Mouse (Mus musculus) lung, postnatal 0 days (tissue): ENCODE data around the gene Scfd2. TPM values are rescaled to one million over a fixed set of nuclear protein-coding genes. Genes with fewer than 3 reads are reported as not detected.
A peak's percentile ranks its signal among the peaks of the same experiment; 100 is the strongest.

Source experiments
- ATAC-seq: fragments of 200-750 bp; cut with Nextera tagmentation; 2 replicates; pipeline ENCODE4 v1.8.0; 2017; ENCODE audit warnings: moderate library complexity
- DNase-seq: peaks from one replicate; pipeline ENCODE4 v3.0.0-alpha.2; 2016; ENCODE audit warnings: low spot score
- H3K27ac ChIP-seq: fragments of 300-500 bp; sonication (generic); 2 replicates; pipeline ENCODE4 v1.5.1; 2014; ENCODE audit warnings: antibody characterized with exemption, mild to moderate bottlenecking, low read length, mixed read lengths
- H3K27me3 ChIP-seq: fragments of 300-500 bp; sonication (generic); replicated peaks from 2 replicates; pipeline ENCODE4 v1.6.1; 2014; ENCODE audit warnings: low read length, mixed read lengths; ENCODE audit not compliant: insufficient read depth
- H3K36me3 ChIP-seq: fragments of 300-500 bp; sonication (generic); 2 replicates; pipeline ENCODE4 v1.6.1; 2014; ENCODE audit warnings: low read length, mixed read lengths; ENCODE audit not compliant: insufficient read depth
- H3K4me1 ChIP-seq: fragments of 300-500 bp; sonication (generic); 2 replicates; pipeline ENCODE4 v1.6.1; 2014; ENCODE audit warnings: antibody characterized with exemption, low read depth, low read length, mixed read lengths; ENCODE audit not compliant: insufficient read depth
- H3K4me2 ChIP-seq: fragments of 300-500 bp; sonication (generic); replicated peaks from 2 replicates; pipeline ENCODE4 v1.6.1; 2014; ENCODE audit warnings: low read depth, mild to moderate bottlenecking, low read length, moderate library complexity, mixed read lengths
- H3K4me3 ChIP-seq: fragments of 300-500 bp; sonication (generic); 2 replicates; pipeline ENCODE4 v1.5.1; 2014; ENCODE audit warnings: low read depth, low read length
- H3K9ac ChIP-seq: fragments of 300-500 bp; sonication (generic); replicated peaks from 2 replicates; pipeline ENCODE4 v1.6.1; 2014; ENCODE audit warnings: low read depth, mild to moderate bottlenecking
- H3K9me3 ChIP-seq: fragments of 300-500 bp; sonication (generic); 2 replicates; pipeline ENCODE4 v1.6.1; 2016; ENCODE audit warnings: low read length, mixed read lengths
- CTCF ChIP-seq: IDR thresholded peaks from 2 replicates; pipeline ENCODE4 v1.5.1; 2016; ENCODE audit warnings: antibody characterized with exemption, mild to moderate bottlenecking
- EP300 ChIP-seq: IDR thresholded peaks from 2 replicates; pipeline ENCODE4 v1.6.1; 2016; ENCODE audit warnings: antibody characterized with exemption, mild to moderate bottlenecking, control low read depth
- WGBS: fragments of 180-500 bp; shearing (Covaris S2); extraction: QIAGEN DNeasy Blood & Tissue Kit; methylation state at CpG from one replicate; pipeline ENCODE4 v1.1.7; 2014; 5-methylcytosine and 5-hydroxymethylcytosine counted together
- polyA plus RNA-seq: library from polyadenylated mRNA; unstranded; fragments of >200 nt; fragmentation: Nextera tagmentation; extraction: Ambion mirVana; gene quantifications from 2 replicates; pipeline ENCODE4 v1.2.1, GENCODE M21; 2015

Gene Scfd2
- polyA plus RNA-seq, 1 experiment from 2014 or later: 11.4 TPM

DNA sequence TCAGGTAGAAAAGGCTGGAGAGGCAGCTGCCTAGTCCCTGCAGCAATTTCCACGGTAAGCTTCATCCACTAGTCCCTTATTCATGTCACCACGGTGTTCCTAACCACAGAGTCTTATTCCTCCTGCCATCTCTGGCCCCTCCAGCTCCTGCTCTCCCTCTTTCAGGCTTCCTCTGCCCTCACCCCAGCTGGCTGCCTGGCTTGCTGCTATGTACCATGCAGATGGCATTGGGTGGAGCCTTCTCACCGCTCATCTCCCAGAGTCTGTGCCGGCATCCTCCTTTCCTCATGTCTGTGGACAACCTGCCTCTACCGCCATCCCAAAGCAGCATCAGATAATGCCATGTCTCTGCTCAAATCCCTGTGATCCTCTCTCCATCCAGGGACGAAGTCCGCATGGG, 218.0 kb downstream of the Scfd2 start:
- H3K4me3 ChIP-seq: no peak overlapping the region
- no peak overlapping the region for H3K9ac ChIP-seq
- no peaks in the 10 kb centered on the region for H3K36me3 ChIP-seq
- H3K27me3 ChIP-seq: no peaks in the 10 kb centered on the region
- H3K4me2 ChIP-seq: no peak overlapping the region
- no peak for TF ChIP-seq EP300
- TF ChIP-seq CTCF: no peak
- no peak for ATAC-seq
- whole genome bisulfite sequencing: 89% methylated on average over 7 of the region's 7 CpGs
- no peaks in the 10 kb centered on the region for H3K9me3 ChIP-seq
- H3K4me1 ChIP-seq: no peaks in the 10 kb centered on the region
- no peak for DNase-seq
- H3K27ac ChIP-seq: no peak overlapping the region

DNA sequence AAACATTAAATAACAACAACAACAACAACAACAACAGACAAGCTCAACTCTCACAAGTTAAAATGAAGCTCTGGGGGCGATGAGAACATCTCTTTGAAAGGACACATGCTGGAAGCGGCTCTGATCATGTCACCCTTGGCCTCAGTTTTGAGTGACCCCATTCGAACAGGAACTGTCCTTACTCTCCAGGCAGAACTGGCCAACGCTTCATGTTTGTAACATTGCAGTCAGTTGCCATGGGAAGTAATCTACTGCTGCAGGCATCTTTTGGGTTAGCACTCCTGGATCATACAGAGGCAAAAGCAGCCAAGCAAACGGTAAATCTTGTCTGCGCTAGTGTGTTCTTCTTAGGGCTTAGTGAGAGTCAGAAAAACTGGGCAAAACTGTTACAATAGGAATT, 219.7 kb downstream of the Scfd2 start:
- TF ChIP-seq EP300 (no peak), CTCF (no peak)
- H3K27me3 ChIP-seq: no peaks in the 10 kb centered on the region
- no peak for DNase-seq
- no peaks in the 10 kb centered on the region for H3K9me3 ChIP-seq
- H3K4me1 ChIP-seq: no peaks in the 10 kb centered on the region
- H3K27ac ChIP-seq: no peak overlapping the region
- WGBS: 61% methylated on average over 6 of the region's 6 CpGs
- no peak overlapping the region for H3K4me3 ChIP-seq
- ATAC-seq: 0 out of 2 replicates have a peak, but pooled peaks have one; percentile 33
- no peak overlapping the region for H3K4me2 ChIP-seq
- H3K36me3 ChIP-seq: no peaks in the 10 kb centered on the region
- no peak overlapping the region for H3K9ac ChIP-seq

DNA sequence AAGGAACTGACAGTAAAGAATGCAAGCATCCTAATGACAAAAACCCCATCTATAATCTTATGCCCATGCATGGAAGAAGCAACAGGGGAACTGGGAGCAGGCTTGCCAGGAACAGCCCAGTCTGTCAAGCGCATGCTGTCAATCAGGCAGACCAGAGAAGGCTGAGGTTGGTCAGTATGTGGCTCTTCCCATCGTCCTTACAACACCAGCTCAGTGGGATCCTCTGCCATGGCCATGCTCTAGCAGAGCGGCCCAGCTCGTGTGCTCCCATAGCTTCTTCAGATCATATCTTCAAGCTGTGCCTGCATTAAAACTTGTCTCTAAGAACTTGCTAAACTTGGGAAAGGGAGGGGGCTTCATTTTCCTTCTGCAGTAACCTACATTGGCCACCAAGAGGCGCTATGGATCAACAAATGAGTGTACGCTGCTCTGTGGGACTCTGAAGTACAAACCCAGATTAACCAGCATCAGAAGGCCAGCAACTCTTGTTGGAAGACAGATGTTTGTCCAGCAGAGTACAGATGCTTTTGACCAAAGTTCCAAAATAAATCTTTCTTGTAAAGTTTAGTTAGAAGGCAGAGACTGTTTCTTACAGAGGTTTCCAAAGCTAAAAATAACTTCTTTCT, 220.2 kb downstream of the Scfd2 start:
- H3K4me1 ChIP-seq: no peaks in the 10 kb centered on the region
- H3K4me2 ChIP-seq: no peak overlapping the region
- H3K4me3 ChIP-seq: no peak overlapping the region
- 0 out of 2 replicates have a peak, but pooled peaks have one; percentile 34 for TF ChIP-seq EP300
- peak; percentile 91 for TF ChIP-seq CTCF
- H3K36me3 ChIP-seq: no peaks in the 10 kb centered on the region
- DNase-seq (peak; percentile 86), ATAC-seq (peak; percentile 63)
- no peak overlapping the region for H3K27ac ChIP-seq
- no peak overlapping the region for H3K9ac ChIP-seq
- H3K9me3 ChIP-seq: no peaks in the 10 kb centered on the region
- 35% methylated on average over 6 of the region's 6 CpGs for WGBS
- H3K27me3 ChIP-seq: no peaks in the 10 kb centered on the region

DNA sequence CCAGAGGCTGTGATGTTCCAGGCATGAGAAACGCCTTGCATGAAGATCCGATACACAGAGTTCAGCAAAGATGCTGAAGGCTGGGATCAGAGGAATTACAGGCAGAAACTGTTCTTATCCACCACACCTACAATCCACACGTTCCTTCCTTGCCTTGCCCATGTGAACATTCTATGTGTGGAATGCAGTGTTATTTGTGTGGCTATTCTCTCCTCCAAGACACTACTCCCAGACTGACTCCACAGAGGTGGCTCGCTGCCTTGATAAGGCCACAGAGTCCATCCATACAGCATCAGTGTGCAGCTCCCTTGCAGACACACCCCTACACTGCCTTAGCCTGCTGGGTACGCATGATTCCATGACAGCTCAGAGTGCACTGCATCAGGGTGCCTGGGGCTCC, 221.5 kb downstream of the Scfd2 start:
- Histone ChIP-seq H3K9me3 (no peaks in the 10 kb centered on the region), H3K27ac (no peak overlapping the region), H3K9ac (no peak overlapping the region), H3K27me3 (no peaks in the 10 kb centered on the region), H3K36me3 (no peaks in the 10 kb centered on the region), H3K4me1 (no peaks in the 10 kb centered on the region), H3K4me3 (no peak overlapping the region), H3K4me2 (no peak overlapping the region)
- DNase-seq (peak; percentile 50), ATAC-seq (peak; percentile 81)
- 72% methylated on average over 5 of the region's 5 CpGs for WGBS
- TF ChIP-seq EP300: peak; percentile 56; the same call in 1 of the 2 replicates
- no peak for TF ChIP-seq CTCF

DNA sequence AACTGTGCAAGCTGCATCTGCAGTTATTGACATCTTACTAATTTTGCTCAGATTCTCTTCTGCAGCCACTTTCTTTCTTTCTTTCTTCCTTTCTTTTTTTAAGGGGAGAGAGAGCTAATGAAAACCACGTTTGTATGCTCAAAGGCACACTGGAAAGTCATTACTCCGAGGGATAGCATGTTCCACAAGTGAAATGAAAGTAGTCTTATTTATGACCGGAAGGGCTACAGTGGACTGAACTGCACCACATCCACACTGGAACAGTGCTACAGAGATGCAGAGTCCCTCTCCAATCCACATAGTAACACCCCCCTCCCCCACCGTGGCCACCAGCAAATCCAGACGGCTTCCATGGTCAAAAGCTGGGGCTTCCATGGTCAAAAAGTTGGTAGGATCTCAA, 224.3 kb downstream of the Scfd2 start:
- Histone ChIP-seq H3K9ac (no peak overlapping the region), H3K4me3 (no peak overlapping the region), H3K4me2 (no peak overlapping the region), H3K9me3 (no peaks in the 10 kb centered on the region), H3K27me3 (no peaks in the 10 kb centered on the region), H3K27ac (no peak overlapping the region), H3K4me1 (no peaks in the 10 kb centered on the region; the same call in 1 of the 2 replicates), H3K36me3 (no peaks in the 10 kb centered on the region)
- ATAC-seq: no peak
- 82% methylated on average over 5 of the region's 5 CpGs for WGBS
- no peak for DNase-seq
- TF ChIP-seq CTCF: no peak
- no peak for TF ChIP-seq EP300

DNA sequence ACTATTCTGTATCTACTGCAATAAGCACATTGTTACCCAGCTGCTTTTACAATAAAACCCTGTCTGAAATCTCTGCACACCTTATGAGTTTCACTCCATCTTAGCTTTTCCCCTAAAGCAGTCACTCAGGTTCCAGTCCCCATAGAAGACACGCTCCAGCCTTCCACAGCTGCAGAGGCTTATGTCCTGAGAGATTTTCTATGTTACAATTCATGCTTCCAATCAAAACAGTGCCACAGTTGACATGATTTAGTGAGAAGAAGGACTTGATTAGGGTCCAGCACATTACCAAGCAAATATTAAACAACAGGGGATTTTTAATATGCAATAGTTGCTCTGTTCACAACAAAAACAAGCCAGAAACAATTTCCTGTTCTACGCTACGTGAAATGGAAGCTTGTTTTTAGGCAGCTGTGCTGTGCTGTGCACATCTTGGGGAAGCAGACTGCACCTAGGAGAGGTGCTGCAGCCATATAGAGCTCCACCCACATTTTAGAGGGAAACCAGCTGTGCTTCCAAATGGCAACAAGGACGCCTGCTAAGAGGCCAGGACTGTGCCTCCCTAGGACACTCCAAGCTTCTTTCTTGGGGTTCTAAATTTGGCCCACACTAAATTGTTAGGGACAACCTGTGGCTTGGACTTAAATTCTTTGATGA, 225.9 kb downstream of the Scfd2 start:
- Histone ChIP-seq H3K4me3 (no peak overlapping the region), H3K27ac (no peak overlapping the region), H3K4me2 (no peak overlapping the region), H3K9ac (no peak overlapping the region), H3K4me1 (peaks cover 5% of the 10 kb centered on the region), H3K9me3 (no peaks in the 10 kb centered on the region), H3K27me3 (no peaks in the 10 kb centered on the region), H3K36me3 (no peaks in the 10 kb centered on the region)
- 61% methylated on average over 4 of the region's 4 CpGs for WGBS
- no peak for DNase-seq
- ATAC-seq: no peak
- no peak for TF ChIP-seq CTCF
- no peak for TF ChIP-seq EP300
